Mouse (Mus musculus) lung, adult 2 months (tissue): ENCODE measurements around the gene Xpo6. TPM values are rescaled to one million over a fixed set of nuclear protein-coding genes. Genes with fewer than 3 reads are reported as not detected.

Source experiments
- DNase-seq: peaks from one replicate; pipeline ENCODE4 v3.0.0; 2022
- H3K4me1 ChIP-seq: fragments of 200-500 bp; 2 replicates; pipeline ENCODE4 v1.6.1; 2011; ENCODE audit warnings: low read length; ENCODE audit not compliant: control insufficient read depth, insufficient read depth
- H3K4me3 ChIP-seq: fragments of 200-500 bp; replicated peaks from 2 replicates; pipeline ENCODE3; 2011; ENCODE audit warnings: low read depth, mild to moderate bottlenecking, control low read depth, low read length; ENCODE audit errors: extremely low read depth
- CTCF ChIP-seq: fragments of 200-500 bp; IDR thresholded peaks from 2 replicates; pipeline ENCODE4 v1.5.1; 2011; ENCODE audit warnings: mild to moderate bottlenecking, low read length, control low read depth; ENCODE audit not compliant: insufficient read depth
- POLR2A ChIP-seq: fragments of 200-500 bp; IDR thresholded peaks from 2 replicates; pipeline ENCODE4 v1.6.1; 2011; ENCODE audit warnings: low read depth, mild to moderate bottlenecking, control low read depth, low read length, borderline replicate concordance; ENCODE audit errors: extremely low read depth
- WGBS: fragments of 180-500 bp; shearing (Covaris S2); methylation state at CpG from one replicate; pipeline ENCODE4 v1.1.7; 2018; 5-methylcytosine and 5-hydroxymethylcytosine counted together
- polyA plus RNA-seq: library from polyadenylated mRNA; depleted of rRNA; stranded (reverse); fragments of >200 nt; gene quantifications from 2 replicates; pipeline ENCODE4 v1.2.3, GENCODE M21; 2012

The Xpo6 gene
- polyA plus RNA-seq, 1 experiment: 163 TPM

DNA sequence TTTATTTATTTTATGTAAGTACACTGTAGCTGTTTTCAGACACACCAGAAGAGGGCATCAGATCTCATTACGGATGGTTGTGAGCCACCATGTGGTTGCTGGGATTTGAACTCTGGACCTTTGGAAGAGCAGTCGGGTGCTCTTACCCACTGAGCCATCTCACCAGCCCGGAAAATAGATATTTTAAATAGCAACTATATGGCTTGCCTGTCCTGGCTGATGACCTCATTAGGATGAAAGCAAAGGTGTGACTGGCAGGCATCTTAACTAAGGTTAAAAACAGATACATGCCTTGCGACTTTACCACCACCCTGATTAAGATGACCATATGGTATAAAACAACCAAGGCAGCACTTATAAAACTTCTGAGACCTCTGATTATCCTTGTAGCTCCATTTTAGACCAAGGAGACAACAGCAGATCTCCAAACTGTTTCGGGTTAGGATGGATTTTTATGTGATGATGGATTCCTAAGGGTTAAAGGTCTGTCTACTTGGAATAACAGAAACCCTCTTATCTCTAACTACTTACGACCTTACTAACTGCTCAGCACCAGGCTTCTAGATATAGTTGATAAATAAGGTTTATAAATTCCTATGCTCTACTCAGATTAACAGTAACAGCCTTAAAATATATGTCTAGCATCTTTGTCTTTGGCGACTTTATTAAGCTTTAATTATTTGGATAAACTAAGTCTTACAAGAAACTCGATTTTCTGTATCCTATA lies 32.2 kb upstream of the Xpo6 start:
- Histone ChIP-seq H3K4me3 (no peak overlapping the region), H3K4me1 (no peaks in the 10 kb centered on the region)
- DNase-seq: no peak
- no peak for TF ChIP-seq POLR2A
- TF ChIP-seq CTCF: no peak
- 64% methylated on average over 7 of the region's 8 CpGs for WGBS

DNA sequence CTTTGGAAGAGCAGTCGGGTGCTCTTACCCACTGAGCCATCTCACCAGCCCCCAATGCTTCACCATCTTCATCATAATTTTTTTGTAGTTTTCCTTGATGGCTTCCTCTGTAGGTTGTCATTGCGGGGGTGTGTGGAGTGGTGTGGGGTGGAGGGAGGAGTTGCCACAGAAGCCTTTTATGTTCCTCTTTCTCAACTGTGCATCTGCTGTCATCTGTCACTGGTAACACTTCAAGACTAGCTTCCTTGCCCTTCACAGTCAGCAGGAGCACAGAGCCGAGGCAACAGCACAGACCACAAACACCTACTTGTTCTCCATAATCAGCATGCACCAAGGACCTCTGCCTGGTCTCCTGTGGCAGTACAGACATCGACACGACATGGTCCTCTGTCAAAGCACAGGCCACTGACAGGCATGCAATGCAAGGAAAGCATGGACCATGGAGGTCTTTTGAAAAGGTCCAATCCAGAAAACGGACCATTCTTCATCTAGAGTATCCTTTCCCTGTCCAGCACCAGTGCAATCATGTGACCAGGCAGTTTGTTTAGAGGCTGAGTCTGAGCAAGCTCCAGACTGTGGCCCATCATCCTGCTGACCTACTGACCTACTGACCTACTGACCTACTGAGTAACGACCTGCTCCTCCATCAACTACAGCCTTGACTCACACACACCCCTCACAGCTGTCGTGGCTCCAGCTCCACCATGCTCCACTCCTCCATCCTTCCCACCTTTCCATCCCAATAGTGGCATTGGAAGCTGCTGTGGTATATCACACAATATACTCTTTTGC lies 30.3 kb upstream of the Xpo6 start:
- TF ChIP-seq CTCF (no peak), POLR2A (no peak)
- Histone ChIP-seq H3K4me1 (no peaks in the 10 kb centered on the region), H3K4me3 (no peak overlapping the region)
- 48% methylated on average over 8 of the region's 8 CpGs for WGBS
- no peak for DNase-seq

DNA sequence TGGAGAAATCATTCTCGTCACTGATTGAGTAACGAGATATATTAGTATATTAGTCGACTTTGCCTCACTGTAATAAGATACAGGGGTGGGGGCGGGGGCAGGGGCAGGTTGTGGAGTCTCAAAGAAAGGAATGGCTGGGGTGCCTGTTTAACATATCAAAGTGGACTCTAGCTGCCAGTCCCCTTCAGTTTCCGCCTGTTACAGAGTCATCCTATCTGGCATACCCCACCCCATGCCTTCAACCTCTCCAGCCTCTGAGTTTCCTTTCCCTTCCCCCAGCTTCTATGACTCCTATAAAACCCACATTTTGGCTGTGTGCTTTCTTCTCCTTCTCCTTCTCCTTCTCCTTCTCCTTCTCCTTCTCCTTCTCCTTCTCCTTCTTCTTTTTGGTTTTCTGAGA lies 25.8 kb upstream of the Xpo6 start:
- TF ChIP-seq POLR2A (no peak), CTCF (no peak)
- no peak for DNase-seq
- Histone ChIP-seq H3K4me1 (no peaks in the 10 kb centered on the region), H3K4me3 (no peak overlapping the region)
- WGBS: 41% methylated on average over 5 of the region's 5 CpGs

DNA sequence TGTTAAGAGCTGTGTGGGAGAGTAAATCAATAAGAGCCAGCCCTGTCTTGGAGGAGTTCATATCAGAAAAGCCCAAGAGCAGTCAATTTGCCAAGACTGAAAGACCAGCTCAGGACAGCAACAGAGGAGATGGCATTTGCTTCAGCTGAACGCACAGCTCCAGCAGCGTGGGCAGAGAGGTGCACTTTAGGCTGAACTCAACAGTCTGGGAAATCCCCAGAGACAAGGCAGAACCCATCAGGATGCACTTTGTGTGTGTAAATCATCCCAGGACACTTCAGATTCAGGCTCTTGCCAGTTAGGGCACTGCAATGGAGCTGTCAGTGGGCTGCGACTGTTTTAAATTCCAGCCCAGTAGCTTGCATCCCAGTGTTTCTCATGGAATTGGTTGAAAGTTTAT lies 22.5 kb upstream of the Xpo6 start:
- no peak for DNase-seq
- TF ChIP-seq POLR2A (no peak), CTCF (no peak)
- 76% methylated on average over 3 of the region's 3 CpGs for WGBS
- Histone ChIP-seq H3K4me1 (no peaks in the 10 kb centered on the region), H3K4me3 (no peak overlapping the region)

DNA sequence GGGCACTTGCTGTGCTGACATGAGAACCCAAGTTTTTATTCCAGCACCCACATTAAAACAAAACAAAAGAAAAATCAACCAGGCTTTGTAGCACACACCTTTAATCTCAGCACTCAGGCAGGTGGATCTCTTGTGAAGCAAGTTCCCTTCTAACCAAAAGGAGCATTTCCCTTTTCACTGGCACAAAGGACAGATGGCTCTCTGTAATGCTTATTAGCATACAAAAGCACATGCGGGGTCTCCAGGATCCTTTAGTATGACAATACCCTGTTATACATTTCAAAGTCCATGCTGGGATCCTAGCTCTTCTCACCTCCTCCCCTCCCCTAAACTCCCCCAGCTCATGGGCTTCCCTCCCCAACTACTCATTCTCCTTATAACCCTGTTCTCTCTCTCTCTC lies 20.3 kb upstream of the Xpo6 start:
- whole genome bisulfite sequencing: 35% methylated on average over 1 of the region's 1 CpGs
- no peak for TF ChIP-seq POLR2A
- TF ChIP-seq CTCF: no peak
- no peak for DNase-seq
- Histone ChIP-seq H3K4me3 (no peak overlapping the region), H3K4me1 (no peaks in the 10 kb centered on the region)

DNA sequence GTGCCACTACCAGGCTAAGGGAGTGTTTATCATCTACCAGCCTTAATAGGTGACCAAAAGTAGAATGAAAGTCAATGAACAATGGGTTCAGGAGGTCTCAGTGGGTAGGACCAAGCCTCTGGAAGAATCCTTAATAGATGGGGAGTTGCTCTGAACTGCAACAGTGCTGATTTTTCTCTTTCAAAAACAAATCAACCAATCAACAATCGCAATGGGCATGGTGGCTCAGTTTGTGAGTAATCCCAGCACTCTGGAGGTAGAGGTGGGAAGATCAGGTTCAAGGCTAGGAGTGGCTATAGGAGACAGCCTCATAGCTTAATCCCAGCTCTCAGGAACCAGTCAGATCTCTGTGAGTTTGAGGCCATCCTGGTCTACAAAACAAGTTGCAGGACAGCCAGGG lies 18.0 kb upstream of the Xpo6 start:
- Histone ChIP-seq H3K4me1 (no peaks in the 10 kb centered on the region), H3K4me3 (no peak overlapping the region)
- no peak for DNase-seq
- WGBS: 67% methylated on average over 1 of the region's 1 CpGs
- no peak for TF ChIP-seq POLR2A
- TF ChIP-seq CTCF: no peak

DNA sequence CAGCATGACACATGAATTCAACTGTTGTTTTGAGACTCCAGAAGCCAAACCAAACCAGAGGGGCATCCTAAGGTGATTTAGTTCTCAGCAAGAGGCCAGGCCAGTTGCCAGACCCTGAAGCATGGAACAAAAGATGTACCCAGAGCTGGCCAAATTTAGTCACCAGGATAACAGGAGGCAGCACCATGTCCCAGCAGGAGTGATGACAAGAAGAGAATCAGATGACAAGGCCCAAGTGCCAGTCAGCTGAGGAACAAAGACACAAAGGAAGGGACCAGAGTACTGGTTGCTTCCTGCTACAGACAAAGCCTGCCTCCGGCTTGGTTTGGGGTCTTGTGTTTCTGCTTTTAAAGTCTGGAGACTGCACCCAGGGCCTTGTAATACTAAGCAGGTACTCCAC lies 16.6 kb upstream of the Xpo6 start:
- WGBS: 40% methylated on average over 1 of the region's 1 CpGs
- no peak overlapping the region for H3K4me3 ChIP-seq
- no peak for DNase-seq
- TF ChIP-seq CTCF (no peak), POLR2A (no peak)
- H3K4me1 ChIP-seq: no peaks in the 10 kb centered on the region

DNA sequence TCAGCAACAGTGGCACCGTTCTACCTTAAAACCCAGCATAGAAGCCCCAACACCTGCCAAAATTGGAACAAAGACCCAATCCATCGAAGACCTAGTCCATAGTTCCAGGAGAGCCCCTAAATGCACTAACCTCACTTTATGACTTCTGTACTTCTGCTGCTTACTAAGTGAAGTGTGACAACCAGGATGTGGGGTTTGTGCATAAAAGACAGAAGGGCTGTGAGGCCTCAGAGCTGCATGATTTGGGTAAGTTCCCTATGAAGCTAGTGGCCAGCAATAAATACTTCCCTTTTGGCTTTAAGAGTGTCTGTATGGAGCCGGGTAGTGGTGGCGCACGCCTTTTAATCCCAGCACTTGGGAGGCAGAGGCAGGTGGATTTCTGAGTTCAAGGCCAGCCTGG lies 10.6 kb upstream of the Xpo6 start:
- DNase-seq: no peak
- no peaks in the 10 kb centered on the region for H3K4me1 ChIP-seq
- TF ChIP-seq CTCF (no peak), POLR2A (no peak)
- no peak overlapping the region for H3K4me3 ChIP-seq
- 76% methylated on average over 5 of the region's 5 CpGs for WGBS

DNA sequence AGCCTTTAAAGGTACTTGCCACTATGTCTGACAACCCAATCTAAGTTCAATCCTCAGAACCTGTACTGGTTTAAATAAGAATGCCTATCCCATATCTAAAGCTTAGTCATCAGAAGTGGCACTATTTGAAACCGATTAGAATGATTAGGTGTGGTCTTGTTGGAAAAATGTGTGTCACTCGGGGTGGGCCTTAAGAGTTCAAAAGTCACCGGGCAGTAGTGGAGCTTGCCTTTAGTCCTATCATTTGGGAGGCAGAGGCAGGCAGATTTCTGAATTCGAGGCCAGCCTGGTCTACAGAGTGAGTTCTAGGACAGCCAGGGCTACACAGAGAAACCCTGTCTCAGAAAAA lies 670 bp upstream of the Xpo6 start:
- no peak for DNase-seq
- no peak for TF ChIP-seq CTCF
- TF ChIP-seq POLR2A: no peak
- Histone ChIP-seq H3K4me1 (peaks cover 2% of the 10 kb centered on the region), H3K4me3 (no peak overlapping the region)
- WGBS: 95% methylated on average over 4 of the region's 4 CpGs

DNA sequence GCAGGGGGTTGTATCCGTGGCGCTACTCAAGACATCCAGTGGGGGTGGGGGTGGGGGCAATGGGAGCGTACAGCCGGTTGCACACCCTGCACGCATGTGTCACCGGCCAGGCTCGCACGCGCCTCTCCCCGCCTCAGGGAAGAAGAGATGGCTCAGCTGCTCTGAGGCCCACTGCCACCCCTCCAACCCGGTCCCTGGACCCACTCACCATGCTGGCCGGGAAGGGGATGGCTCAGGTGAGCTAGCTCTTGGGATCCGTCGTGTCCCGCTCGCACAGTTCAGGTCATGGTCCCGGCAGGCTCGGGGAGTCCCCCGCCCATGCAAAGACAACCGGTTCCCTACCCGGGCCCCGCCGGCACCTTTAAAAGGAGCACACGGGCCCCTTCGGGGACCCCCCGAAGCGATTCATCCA lies 604 bp downstream of the Xpo6 start:
- TF ChIP-seq CTCF (no peak), POLR2A (peak; percentile 16; the same call in 1 of the 2 replicates)
- WGBS: 1% methylated on average over 27 of the region's 27 CpGs
- DNase-seq: peak; percentile 41
- H3K4me3 ChIP-seq: peak overlapping the region; percentile 55
- H3K4me1 ChIP-seq: peaks cover 2% of the 10 kb centered on the region
